Mouse (Mus musculus) kidney, embryonic 14.5 days (tissue): ENCODE measurements around the gene Ccnjl. TPM values are rescaled to one million over a fixed set of nuclear protein-coding genes. Genes with fewer than 3 reads are reported as not detected.

Experiments
- ATAC-seq: fragments of 200-750 bp; cut with Nextera tagmentation; 2 replicates; pipeline ENCODE4 v1.8.0; 2017; ENCODE audit warnings: moderate number of reproducible peaks, mild to moderate bottlenecking, moderate TSS enrichment, moderate library complexity; ENCODE audit not compliant: low FRiP score, low TSS enrichment
- H3K27ac ChIP-seq: fragments of 300-500 bp; sonication (generic); 2 replicates; pipeline ENCODE4 v1.5.1; 2014; ENCODE audit warnings: low read depth, mild to moderate bottlenecking, low read length, moderate library complexity, mixed read lengths
- H3K27me3 ChIP-seq: fragments of 300-500 bp; sonication (generic); 2 replicates; pipeline ENCODE4 v1.6.1; 2014; ENCODE audit warnings: mild to moderate bottlenecking, low read length; ENCODE audit not compliant: control insufficient read depth, insufficient read depth
- H3K36me3 ChIP-seq: fragments of 300-500 bp; sonication (generic); 2 replicates; pipeline ENCODE4 v1.6.1; 2014; ENCODE audit warnings: low read length, mixed read lengths; ENCODE audit not compliant: control insufficient read depth, insufficient read depth
- H3K4me1 ChIP-seq: fragments of 300-500 bp; sonication (generic); 2 replicates; pipeline ENCODE4 v1.6.1; 2014; ENCODE audit warnings: low read length, mixed read lengths; ENCODE audit not compliant: control insufficient read depth, insufficient read depth
- H3K4me2 ChIP-seq: fragments of 300-500 bp; sonication (generic); replicated peaks from 2 replicates; pipeline ENCODE4 v1.6.1; 2014; ENCODE audit warnings: low read depth, mild to moderate bottlenecking, low read length
- H3K4me3 ChIP-seq: fragments of 300-500 bp; sonication (generic); 2 replicates; pipeline ENCODE4 v1.5.1; 2014; ENCODE audit warnings: mild to moderate bottlenecking, low read length
- H3K9ac ChIP-seq: fragments of 300-500 bp; sonication (generic); 2 replicates; pipeline ENCODE4 v1.6.1; 2014; ENCODE audit warnings: low read depth, mild to moderate bottlenecking, low read length, moderate library complexity
- H3K9me3 ChIP-seq: fragments of 300-500 bp; sonication (generic); 2 replicates; pipeline ENCODE4 v1.6.1; 2016; ENCODE audit warnings: low read length; ENCODE audit not compliant: control insufficient read depth
- WGBS: fragments of 180-500 bp; shearing (Covaris S2); extraction: QIAGEN DNeasy Blood & Tissue Kit; methylation state at CpG from one replicate; pipeline ENCODE4 v1.1.7; 2014; 5-methylcytosine and 5-hydroxymethylcytosine counted together
- polyA plus RNA-seq: library from polyadenylated mRNA; unstranded; fragments of >200 nt; fragmentation: Nextera tagmentation; extraction: Ambion mirVana; gene quantifications from 2 replicates; pipeline ENCODE4 v1.2.1, GENCODE M21; 2014

Gene Ccnjl
- polyA plus RNA-seq, 1 experiment from 2014 or later = 31.1 TPM

DNA sequence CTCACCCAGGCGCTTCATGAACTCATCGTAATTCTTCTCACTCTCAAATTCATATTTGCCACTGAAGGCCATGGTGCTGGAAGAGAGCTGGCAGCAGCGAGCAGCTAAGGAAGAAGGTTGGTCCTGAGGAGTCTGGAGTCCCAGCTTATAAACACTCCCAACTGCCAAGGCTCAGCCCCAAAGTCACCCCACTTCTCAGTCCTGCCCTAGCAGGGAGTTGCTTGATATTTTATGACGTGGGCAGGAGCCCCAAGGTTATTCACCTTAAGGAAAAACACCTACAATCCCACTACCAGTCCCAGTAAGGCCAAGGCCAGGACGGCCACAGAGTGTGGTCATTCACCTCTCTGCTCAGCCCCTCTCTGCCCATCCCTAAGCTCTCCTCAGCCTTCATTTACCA lies 72.9 kb downstream of the Ccnjl start, which contains the start of gene Fabp6:
Gene Fabp6, minus strand, starts transcription at position 101 of the 400 bp plus-strand sequence.
- WGBS = 87% methylated on average over 5 of the region's 5 CpGs
- no peak within 1 kb of the TSS for H3K4me3 ChIP-seq
- H3K9me3 ChIP-seq = no peaks in the 10 kb centered on the region
- no peak within 1 kb of the TSS for H3K4me2 ChIP-seq
- H3K9ac ChIP-seq = no peak within 1 kb of the TSS
- no peaks in the 10 kb centered on the region for H3K36me3 ChIP-seq
- no peak within 1 kb of the TSS for H3K27ac ChIP-seq
- H3K27me3 ChIP-seq = no peaks in the 10 kb centered on the region
- H3K4me1 ChIP-seq = no peaks in the 10 kb centered on the region
- ATAC-seq = no peak

DNA sequence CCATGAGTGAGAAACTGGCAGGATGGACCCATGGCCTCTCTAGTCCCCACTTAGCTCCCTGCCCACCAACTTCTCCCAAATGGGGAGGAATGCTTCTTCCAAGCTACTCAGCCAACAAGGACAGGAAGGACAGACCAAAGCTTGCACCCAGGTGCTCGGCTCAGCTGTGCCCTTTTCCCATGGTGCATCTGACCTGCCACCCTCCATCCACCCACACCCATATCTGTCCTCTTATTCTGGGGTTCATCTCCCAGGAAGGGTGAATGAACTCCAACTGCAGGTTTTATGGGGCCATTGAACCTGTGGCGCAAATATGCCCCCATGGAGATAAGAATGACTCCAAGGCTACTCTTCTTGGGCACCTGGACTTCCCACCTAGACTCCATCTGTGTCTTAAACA lies 75.6 kb downstream of the Ccnjl start:
- WGBS = 88% methylated on average over 2 of the region's 2 CpGs
- no peak for ATAC-seq
- no peak overlapping the region for H3K4me3 ChIP-seq
- no peak overlapping the region for H3K9ac ChIP-seq
- H3K4me1 ChIP-seq = no peaks in the 10 kb centered on the region
- H3K27me3 ChIP-seq = no peaks in the 10 kb centered on the region
- H3K27ac ChIP-seq = no peak overlapping the region
- no peaks in the 10 kb centered on the region for H3K36me3 ChIP-seq
- H3K4me2 ChIP-seq = no peak overlapping the region
- no peaks in the 10 kb centered on the region for H3K9me3 ChIP-seq

DNA sequence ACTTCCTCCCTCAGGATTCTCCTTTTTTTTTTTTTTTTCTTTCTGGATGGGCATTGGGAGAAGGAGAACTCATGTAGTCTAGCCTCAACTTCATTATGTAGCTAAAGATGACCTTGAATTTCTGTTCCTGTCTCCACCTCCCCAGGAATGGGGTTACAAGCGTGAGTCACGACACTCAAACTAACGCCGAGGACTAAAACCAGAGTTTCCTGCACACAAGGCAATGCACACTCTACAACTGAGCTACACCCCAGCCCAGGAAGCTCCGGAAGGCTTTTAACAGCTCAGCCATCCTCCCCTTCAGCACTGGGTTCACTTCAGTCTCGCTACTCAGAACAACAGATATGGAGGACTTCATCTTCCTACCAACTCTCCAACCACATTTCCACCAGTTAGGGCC lies 76.3 kb downstream of the Ccnjl start:
- WGBS = 84% methylated on average over 6 of the region's 6 CpGs
- H3K36me3 ChIP-seq = no peaks in the 10 kb centered on the region
- no peaks in the 10 kb centered on the region for H3K4me1 ChIP-seq
- no peak overlapping the region for H3K27ac ChIP-seq
- H3K4me2 ChIP-seq = no peak overlapping the region
- no peaks in the 10 kb centered on the region for H3K27me3 ChIP-seq
- ATAC-seq = no peak
- no peak overlapping the region for H3K4me3 ChIP-seq
- H3K9me3 ChIP-seq = no peaks in the 10 kb centered on the region
- H3K9ac ChIP-seq = no peak overlapping the region

DNA sequence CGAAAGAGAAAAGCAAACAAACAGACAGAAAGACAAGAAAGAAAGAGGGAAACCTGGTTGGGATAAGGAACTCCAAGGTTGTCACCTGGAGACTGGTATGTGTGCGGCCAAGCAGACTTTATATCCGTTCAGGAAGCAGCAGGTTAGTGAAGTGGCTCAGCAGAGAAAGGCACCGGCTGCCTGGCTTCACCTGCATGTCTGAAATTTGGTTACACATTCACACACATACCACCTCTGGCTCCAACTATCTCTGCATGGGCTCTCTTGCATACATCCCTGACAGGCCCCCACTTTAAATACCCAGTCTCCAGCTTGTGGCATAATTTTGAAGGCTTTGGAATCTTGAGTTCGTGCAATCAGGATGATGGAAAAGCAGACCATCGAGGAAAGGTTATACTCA lies 77.3 kb downstream of the Ccnjl start:
- peak; percentile 54; the same call in 1 of the 2 replicates for ATAC-seq
- Histone ChIP-seq H3K9me3 (no peaks in the 10 kb centered on the region), H3K4me2 (no peak overlapping the region), H3K27me3 (no peaks in the 10 kb centered on the region), H3K4me1 (no peaks in the 10 kb centered on the region), H3K36me3 (no peaks in the 10 kb centered on the region), H3K4me3 (no peak overlapping the region), H3K27ac (no peak overlapping the region), H3K9ac (no peak overlapping the region)
- WGBS = 62% methylated on average over 6 of the region's 6 CpGs

DNA sequence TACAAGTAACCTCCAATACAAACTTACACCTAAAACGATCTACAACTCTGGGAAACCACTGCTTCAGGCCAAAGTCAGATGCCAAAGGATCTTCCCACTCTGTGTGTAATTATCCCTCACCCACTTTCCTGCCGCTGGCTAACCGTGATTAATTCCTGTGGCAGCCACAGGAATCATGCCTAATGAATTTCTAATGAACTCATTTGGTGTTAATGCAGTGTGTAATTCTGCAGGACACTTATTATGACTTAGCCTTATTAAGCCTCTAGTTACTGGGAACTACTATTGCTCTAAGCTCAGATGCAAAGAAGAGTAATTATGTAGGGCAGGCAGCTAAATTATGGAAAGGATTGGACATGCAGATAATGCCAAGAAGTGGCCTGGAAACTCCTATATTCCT lies 79.9 kb downstream of the Ccnjl start:
- no peak for ATAC-seq
- peaks cover 6% of the 10 kb centered on the region; the same call in 1 of the 2 replicates for H3K4me1 ChIP-seq
- H3K9me3 ChIP-seq = no peaks in the 10 kb centered on the region
- no peak overlapping the region for H3K4me3 ChIP-seq
- H3K27me3 ChIP-seq = no peaks in the 10 kb centered on the region
- H3K27ac ChIP-seq = no peak overlapping the region
- H3K36me3 ChIP-seq = no peaks in the 10 kb centered on the region
- H3K4me2 ChIP-seq = no peak overlapping the region
- 51% methylated on average over 3 of the region's 3 CpGs for WGBS
- no peak overlapping the region for H3K9ac ChIP-seq

DNA sequence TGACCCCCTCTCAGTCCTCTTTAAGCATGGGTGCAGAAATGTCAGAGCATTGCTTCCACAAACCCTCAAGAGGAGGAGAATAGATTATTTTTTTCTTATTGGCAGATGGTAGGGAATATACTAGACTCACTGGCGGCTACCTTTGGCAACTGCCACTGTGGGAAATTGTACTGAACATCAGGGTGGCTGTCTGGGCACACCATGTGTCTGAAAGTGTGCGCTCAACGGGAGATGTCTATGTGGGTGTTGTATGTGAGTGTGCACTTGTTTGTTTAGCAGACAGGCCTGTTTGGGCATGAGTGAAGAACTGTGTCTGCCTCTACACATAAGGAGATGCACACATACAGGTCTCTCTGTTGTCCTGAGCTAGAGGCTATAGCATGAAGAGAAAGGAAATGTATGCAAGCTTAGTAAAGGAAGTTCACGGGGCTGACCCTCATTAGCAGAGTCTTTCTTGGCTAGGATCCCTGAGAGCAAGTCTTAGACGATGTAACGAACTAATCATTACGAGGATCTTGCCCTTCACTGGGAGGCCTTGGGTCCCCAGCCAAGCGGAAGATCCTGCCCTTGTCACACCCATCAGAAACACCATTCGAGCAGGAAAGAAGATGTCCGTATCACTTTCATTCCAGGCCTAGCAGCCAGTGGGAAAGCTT lies 81.5 kb downstream of the Ccnjl start:
- ATAC-seq = no peak
- 60% methylated on average over 10 of the region's 10 CpGs for WGBS
- Histone ChIP-seq H3K9me3 (no peaks in the 10 kb centered on the region), H3K27ac (no peak overlapping the region), H3K9ac (no peak overlapping the region), H3K27me3 (no peaks in the 10 kb centered on the region), H3K4me2 (no peak overlapping the region), H3K36me3 (no peaks in the 10 kb centered on the region), H3K4me1 (peaks cover 6% of the 10 kb centered on the region; the same call in 1 of the 2 replicates), H3K4me3 (no peak overlapping the region)

DNA sequence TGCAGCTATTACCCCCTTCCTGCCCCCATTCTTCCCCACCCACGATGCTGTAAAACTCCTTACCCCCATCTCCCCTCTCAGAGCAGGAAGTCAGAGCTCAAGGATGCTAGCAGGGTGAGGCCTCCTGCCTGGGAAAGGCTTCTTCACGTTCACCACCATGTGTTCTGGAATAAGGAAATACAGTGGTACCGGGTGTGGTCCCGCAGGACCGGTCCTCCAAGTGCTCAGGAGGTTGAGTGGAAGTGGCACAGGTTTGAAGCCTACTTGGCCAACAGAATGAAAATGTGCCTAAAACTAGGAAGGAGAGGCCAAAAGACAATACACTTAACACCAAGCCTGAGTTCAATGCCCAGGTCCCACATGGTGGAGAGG lies 82.1 kb downstream of the Ccnjl start:
- Histone ChIP-seq H3K4me1 (peaks cover 6% of the 10 kb centered on the region; the same call in 1 of the 2 replicates), H3K36me3 (no peaks in the 10 kb centered on the region), H3K27ac (no peak overlapping the region), H3K9me3 (no peaks in the 10 kb centered on the region; the same call in 1 of the 2 replicates), H3K9ac (no peak overlapping the region), H3K4me2 (no peak overlapping the region), H3K27me3 (no peaks in the 10 kb centered on the region), H3K4me3 (no peak overlapping the region)
- 75% methylated on average over 5 of the region's 5 CpGs for WGBS
- ATAC-seq = no peak

DNA sequence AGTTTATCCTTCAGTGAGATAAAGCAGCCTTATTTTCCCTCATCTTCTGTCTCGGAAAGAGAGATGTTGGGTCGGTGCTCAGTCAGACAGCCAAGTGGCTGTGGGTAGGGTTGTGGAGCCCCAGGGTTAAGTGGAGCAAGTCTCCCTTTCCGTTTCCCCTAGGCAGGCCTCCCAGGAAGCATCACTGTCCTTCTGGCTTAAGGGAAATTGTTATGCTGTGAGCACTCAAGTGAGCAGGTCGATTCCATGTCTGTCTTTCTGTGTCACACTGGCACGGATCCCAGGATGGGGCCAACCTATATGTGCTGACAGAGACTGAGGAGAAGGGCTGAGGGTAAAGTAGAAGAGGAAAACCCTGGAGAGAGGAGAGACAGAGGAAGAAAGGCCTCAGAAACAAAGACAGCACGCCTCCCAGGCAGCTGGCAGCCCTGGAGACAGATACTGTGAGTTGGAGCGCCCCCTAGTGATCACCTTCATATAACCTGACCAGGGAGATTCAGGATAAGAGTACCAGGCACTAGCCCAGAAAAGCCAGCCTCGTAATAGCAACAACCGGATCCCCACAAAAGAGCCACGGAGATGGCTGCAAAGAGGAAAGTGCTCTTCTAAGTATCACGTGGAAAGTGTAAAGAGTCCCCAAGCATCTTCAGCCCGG lies 84.4 kb downstream of the Ccnjl start:
- peak; percentile 84 for ATAC-seq
- Histone ChIP-seq H3K9ac (peak overlapping the region; percentile 14; the same call in 1 of the 2 replicates), H3K27ac (no peak overlapping the region)

DNA sequence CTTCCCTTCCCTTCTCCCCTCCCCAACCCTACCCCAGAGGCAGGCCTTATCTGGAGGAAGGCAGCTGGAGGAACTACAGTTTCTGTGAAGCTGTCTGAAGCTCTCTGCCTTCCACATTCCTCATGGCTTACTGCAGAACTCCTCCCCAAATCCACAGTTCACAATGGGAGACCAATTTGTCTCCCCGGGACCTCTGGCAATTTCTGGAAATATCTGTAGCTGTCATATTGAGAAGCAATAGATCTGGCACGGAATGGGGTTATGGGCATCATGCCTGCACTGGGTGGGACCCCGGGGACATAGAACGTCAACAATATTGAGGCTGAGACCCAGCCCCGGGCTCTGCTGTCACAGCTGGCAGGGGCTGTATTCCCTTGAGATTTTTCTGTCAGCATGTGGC lies 89.3 kb downstream of the Ccnjl start:
- Histone ChIP-seq H3K27me3 (no peaks in the 10 kb centered on the region), H3K27ac (no peak overlapping the region; the same call in 1 of the 2 replicates), H3K36me3 (no peaks in the 10 kb centered on the region), H3K9me3 (no peaks in the 10 kb centered on the region; the same call in 1 of the 2 replicates), H3K4me3 (no peak overlapping the region), H3K9ac (no peak overlapping the region), H3K4me2 (no peak overlapping the region), H3K4me1 (peaks cover 3% of the 10 kb centered on the region; the same call in 1 of the 2 replicates)
- no peak for ATAC-seq
- WGBS = 66% methylated on average over 5 of the region's 5 CpGs

More for the DNA sequence above, 84.4 kb downstream of the Ccnjl start:
- WGBS = 22% methylated on average over 12 of the region's 12 CpGs
- Histone ChIP-seq H3K4me1 (peaks cover 6% of the 10 kb centered on the region; the same call in 1 of the 2 replicates), H3K4me2 (no peak overlapping the region), H3K27me3 (no peaks in the 10 kb centered on the region), H3K4me3 (no peak overlapping the region), H3K36me3 (no peaks in the 10 kb centered on the region), H3K9me3 (no peaks in the 10 kb centered on the region; the same call in 1 of the 2 replicates)
